Mouse (Mus musculus) liver, embryonic 14.5 days (tissue): Measurements from ENCODE around the gene Dnm3.

Experiments
- CTCF ChIP-seq: IDR thresholded peaks from 2 replicates; pipeline ENCODE4 v1.5.1; 2016; ENCODE audit warnings: antibody characterized with exemption, low read depth, control low read depth
- EP300 ChIP-seq: IDR thresholded peaks from 2 replicates; pipeline ENCODE4 v1.6.1; 2016; ENCODE audit warnings: antibody characterized with exemption, low read depth

- TF ChIP-seq CTCF (no peak), EP300 (no peak)
Observed at GRCm38 (mm10) chr1:161967936-161968335, 509.9 kb downstream of the Dnm3 start.
